Mouse (Mus musculus): ENCODE results near the gene Ptger3.

GRCm38 (mm10) chr3:157567566-157568132 is 957 bp downstream of the Ptger3 start:
- TF ChIP-seq CTCF (IDR thresholded peaks at IDR 0.05; ENCODE audit: insufficient read depth, low read depth, low read length) (no peak), POLR2A (IDR thresholded peaks at IDR 0.05; ENCODE audit: insufficient read depth, low read depth, low read length) (no peak)

Measured in olfactory bulb, adult 2 months (tissue).